Mouse (Mus musculus) left cerebral cortex, adult 9 months (tissue): ENCODE data around the gene Tmem198.
A peak's percentile ranks its signal among the peaks of the same experiment; 100 is the strongest.

Experiments used
- DNase-seq, 2 experiments: peaks; one replicate each; pipeline ENCODE4 v3.0.0; 2022; ENCODE audit warnings: low spot score in 2 of 2

Gene Tmem198

GRCm38 (mm10) chr1:75455433-75455832 lies 23.9 kb upstream of the Tmem198 start:
- no peak for DNase-seq

- no peak for DNase-seq
Measured at GRCm38 (mm10) chr1:75455948-75456347, 23.4 kb upstream of the Tmem198 start.

GRCm38 (mm10) chr1:75456746-75457564 lies 22.4 kb upstream of the Tmem198 start:
- no peak for DNase-seq

GRCm38 (mm10) chr1:75457710-75458024 lies 21.7 kb upstream of the Tmem198 start:
- no peak for DNase-seq

DNA sequence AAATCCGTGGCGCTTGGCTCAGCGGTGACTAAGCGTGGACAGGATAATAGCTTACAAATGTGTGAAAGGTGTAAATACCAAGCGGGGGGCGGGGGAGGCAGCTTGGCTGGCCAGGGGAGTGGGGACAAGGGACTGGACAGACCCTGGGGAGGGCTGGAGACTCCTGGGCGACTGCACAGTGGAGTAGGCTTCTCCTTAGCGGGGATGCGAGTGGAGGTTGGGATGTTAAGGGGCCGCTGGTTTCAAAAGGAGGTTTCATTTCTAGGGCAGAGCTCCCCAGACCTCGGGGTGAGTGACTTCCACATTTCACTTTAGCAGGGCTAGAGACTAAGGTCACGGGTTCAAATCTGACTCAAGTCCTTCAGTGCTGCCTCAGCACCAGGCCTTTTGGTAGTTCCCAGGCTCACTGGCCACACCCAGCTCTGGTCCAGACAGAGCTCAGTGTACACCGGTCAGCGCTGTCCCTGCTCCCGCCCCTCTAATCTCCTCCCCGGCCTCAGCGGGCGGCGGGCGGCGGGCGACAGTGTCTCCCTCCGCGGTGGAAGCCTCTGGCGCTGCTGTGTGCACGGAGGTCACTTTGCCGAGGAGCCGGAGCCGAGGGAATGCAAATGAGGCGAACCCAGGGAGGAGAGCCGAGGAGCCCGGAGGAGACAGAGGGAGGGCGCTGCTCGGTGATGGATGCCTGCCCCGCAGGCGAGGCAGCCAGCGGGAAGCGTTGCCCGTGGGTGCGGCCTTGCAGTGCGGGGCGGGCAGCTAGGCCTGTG lies 21.1 kb upstream of the Tmem198 start:
- DNase-seq: no peak

DNA sequence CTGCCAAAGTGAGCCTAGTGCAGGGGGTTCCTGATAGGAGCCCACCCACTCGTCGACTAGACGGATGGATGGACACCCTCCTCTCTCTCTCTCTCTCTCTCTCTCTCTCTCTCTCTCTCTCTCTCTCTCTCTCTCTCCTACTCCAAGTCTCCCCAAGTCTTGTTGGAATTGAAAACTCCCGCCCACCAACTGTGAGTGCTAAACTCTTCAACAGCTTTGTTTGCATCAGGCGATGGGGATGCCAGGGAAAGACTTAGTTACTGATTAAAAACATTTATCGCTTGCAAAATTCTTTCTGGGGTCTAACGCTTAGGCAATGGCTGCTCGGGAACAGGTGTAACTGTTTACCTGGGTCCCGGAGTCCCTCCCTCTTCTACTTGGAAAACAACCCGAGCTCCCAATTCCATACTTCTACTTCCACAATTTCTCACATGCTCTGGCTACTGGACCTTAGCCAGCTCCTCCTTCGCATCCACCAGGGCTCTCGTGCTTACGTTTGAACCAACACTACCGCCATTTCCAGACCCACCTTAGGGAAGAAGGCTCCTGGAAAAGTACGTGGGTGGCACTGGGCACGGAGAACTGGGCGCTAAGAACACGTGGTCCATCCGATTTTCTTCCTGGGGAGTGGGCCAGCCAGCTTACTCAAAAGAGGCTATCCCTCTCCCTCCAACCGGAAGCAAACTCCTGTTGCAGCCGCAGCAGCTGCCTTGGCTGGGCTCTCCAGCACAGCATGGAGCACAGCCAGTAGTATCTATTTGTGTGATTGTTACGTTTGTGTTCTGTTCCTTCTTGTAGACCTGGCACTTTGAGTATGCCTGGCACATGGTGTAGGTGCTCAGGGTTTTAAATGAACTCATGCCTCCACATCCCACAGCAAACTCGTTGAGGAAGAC lies 20.3 kb upstream of the Tmem198 start:
- peak in 1 of 2 experiments; percentile 79 for DNase-seq

DNA sequence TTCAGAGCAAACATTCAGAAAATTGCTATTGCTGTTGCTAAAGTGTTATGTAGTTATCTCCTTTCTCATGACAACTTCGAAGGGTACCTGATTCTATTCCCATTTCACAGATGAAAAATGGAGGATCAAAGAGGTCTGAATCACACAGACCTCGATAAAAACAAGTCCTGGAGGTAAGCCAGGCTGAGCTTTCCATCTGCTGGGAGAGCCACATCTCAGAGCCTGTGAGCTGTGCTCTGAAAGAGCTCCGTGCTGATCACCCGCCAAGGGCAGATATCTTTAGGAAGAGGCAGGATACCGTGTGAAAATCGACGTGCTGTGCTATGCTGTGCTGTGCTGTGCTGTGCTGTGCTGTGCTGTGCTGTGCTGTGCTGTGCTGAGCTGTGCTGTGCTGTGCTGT lies 19.0 kb upstream of the Tmem198 start:
- DNase-seq: no peak

GRCm38 (mm10) chr1:75462636-75463035 lies 16.7 kb upstream of the Tmem198 start:
- no peak for DNase-seq

GRCm38 (mm10) chr1:75463652-75464204 lies 15.6 kb upstream of the Tmem198 start:
- DNase-seq: no peak

- DNase-seq: peak in 1 of 2 experiments; percentile 88
Measured at GRCm38 (mm10) chr1:75467215-75467927, 12.0 kb upstream of the Tmem198 start.

DNA sequence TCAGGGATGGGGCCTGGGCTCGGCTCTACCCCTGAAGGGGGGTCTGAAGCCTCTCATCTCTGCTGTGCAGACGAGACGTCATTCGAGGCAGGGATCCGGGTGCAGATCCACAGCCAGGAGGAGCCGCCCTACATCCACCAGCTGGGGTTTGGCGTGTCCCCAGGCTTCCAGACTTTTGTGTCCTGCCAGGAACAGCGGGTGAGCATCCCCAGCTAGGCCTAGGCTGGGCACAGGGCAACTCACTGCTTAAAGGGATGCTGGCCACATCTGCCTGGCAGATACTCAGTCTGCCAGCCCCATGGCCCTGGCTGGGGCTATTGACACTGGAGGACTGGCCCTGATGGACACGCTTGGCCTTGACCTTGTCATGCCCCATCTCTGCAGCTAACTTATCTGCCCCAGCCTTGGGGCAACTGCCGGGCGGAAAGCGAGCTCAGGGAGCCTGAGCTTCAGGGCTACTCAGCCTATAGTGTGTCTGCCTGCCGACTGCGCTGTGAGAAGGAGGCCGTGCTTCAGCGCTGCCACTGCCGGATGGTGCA lies 10.0 kb upstream of the Tmem198 start:
- DNase-seq: no peak

GRCm38 (mm10) chr1:75476441-75476840 lies 2.9 kb upstream of the Tmem198 start:
- DNase-seq: no peak

- DNase-seq: peak in 1 of 2 experiments; percentile 85
Measured at GRCm38 (mm10) chr1:75477264-75477965, 1.9 kb upstream of the Tmem198 start.

DNA sequence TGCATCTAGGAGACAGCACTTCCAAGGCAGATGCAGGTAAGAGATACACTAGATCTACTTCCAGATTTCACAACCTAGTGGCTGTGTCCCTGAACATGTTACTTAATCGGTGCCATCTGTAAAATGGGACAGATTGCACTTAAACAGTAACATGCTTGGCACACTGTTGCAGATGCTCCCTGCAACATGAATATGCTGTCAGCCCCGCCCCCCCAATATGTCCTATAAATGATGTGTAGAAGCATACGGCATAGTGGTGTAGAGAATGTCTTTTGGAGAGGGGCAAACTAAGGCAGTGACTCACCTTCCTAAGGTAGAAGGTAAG lies 1.4 kb upstream of the Tmem198 start:
- DNase-seq: no peak

- DNase-seq: no peak
Measured at GRCm38 (mm10) chr1:75478497-75478896, 835 bp upstream of the Tmem198 start.

- no peak for DNase-seq
Measured at GRCm38 (mm10) chr1:75479635-75479989, 280 bp downstream of the Tmem198 start.

GRCm38 (mm10) chr1:75480036-75480435 lies 704 bp downstream of the Tmem198 start:
- no peak for DNase-seq

GRCm38 (mm10) chr1:75480735-75481134 lies 1.4 kb downstream of the Tmem198 start:
- DNase-seq: no peak

DNA sequence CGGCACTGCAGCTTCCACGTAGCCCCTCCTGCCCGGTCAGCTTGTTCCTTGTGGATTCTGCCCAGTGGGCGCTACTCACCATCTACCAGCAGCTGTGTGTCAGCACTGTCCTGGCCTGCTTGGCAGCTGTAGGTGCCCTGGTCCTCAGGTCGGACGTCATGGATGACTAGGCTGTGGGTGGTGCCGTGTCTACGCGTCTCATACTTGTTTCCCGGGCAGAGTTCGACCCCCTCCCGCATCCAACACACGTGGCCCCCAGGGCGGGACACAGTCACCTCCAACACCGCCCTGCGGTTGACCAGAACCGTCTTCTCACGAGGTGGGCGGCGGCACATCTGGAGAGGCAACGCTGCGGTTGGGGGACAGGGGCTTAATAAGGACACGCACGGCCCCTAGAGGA lies 7.2 kb downstream of the Tmem198 start:
- DNase-seq: peak in 1 of 2 experiments; percentile 31

DNA sequence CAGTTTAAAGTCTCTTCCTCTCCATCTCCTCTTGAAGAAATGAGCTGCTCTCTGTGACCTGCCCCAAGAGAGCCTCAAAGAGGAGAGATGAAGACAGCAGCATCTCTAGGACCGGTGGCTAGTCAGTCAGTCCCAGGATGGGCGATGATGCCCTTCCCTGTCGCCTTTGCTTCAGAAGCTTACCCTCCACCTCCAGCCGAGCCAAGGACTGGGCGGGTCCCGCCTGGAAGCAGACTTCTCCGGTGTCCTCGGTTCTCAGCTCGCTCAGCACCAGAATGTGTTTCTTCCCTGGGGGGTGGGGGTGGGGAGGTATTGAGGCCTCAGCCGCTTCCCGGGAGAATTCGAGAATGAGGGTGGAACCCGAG lies 7.7 kb downstream of the Tmem198 start:
- DNase-seq: no peak
